Mouse (Mus musculus) kidney, postnatal 0 days (tissue): ENCODE measurements around the gene Gjb2. TPM values are rescaled to one million over a fixed set of nuclear protein-coding genes. Genes with fewer than 3 reads are reported as not detected.

Experiments used
- ATAC-seq: fragments of 200-750 bp; cut with Nextera tagmentation; replicated peaks from 2 replicates; pipeline ENCODE4 v1.8.0; 2017; ENCODE audit warnings: low read depth, moderate number of reproducible peaks, moderate TSS enrichment, moderate library complexity; ENCODE audit not compliant: low FRiP score
- DNase-seq: peaks from one replicate; pipeline ENCODE4 v3.0.0-alpha.2; 2016; ENCODE audit warnings: low spot score
- H3K27ac ChIP-seq: fragments of 300-500 bp; sonication (generic); 2 replicates; pipeline ENCODE4 v1.5.1; 2014; ENCODE audit warnings: mild to moderate bottlenecking
- H3K27me3 ChIP-seq: fragments of 300-500 bp; sonication (generic); 2 replicates; pipeline ENCODE4 v1.6.1; 2014; ENCODE audit warnings: low read length, mixed read lengths; ENCODE audit not compliant: insufficient read depth
- H3K36me3 ChIP-seq: fragments of 300-500 bp; sonication (generic); 2 replicates; pipeline ENCODE4 v1.6.1; 2014; ENCODE audit warnings: low read length, mixed read lengths; ENCODE audit not compliant: insufficient read depth
- H3K4me1 ChIP-seq: fragments of 300-500 bp; sonication (generic); replicated peaks from 2 replicates; pipeline ENCODE4 v1.6.1; 2014; ENCODE audit warnings: antibody characterized with exemption, low read length, mixed read lengths; ENCODE audit not compliant: insufficient read depth
- H3K4me2 ChIP-seq: fragments of 300-500 bp; sonication (generic); 2 replicates; pipeline ENCODE4 v1.6.1; 2014; ENCODE audit warnings: mild to moderate bottlenecking, low read length, moderate library complexity, mixed read lengths
- H3K4me3 ChIP-seq: fragments of 300-500 bp; sonication (generic); replicated peaks from 2 replicates; pipeline ENCODE4 v1.5.1; 2014; ENCODE audit warnings: low read depth, low read length
- H3K9ac ChIP-seq: fragments of 300-500 bp; sonication (generic); 2 replicates; pipeline ENCODE4 v1.6.1; 2014; ENCODE audit warnings: low read depth, low read length
- H3K9me3 ChIP-seq: fragments of 300-500 bp; sonication (generic); replicated peaks from 2 replicates; pipeline ENCODE4 v1.6.1; 2016; ENCODE audit warnings: low read length, inconsistent platforms, mixed read lengths
- CTCF ChIP-seq: IDR thresholded peaks from 2 replicates; pipeline ENCODE4 v1.5.1; 2016; ENCODE audit warnings: antibody characterized with exemption, low read depth, mild to moderate bottlenecking, moderate library complexity
- WGBS: fragments of 180-500 bp; shearing (Covaris S2); extraction: QIAGEN DNeasy Blood & Tissue Kit; methylation state at CpG from one replicate; pipeline ENCODE4 v1.1.7; 2014; 5-methylcytosine and 5-hydroxymethylcytosine counted together
- polyA plus RNA-seq: library from polyadenylated mRNA; unstranded; fragments of >200 nt; fragmentation: Nextera tagmentation; extraction: Ambion mirVana; gene quantifications from 2 replicates; pipeline ENCODE4 v1.2.1, GENCODE M21; 2015

Gene Gjb2
- polyA plus RNA-seq = 10.5 and 11.6 TPM in 2 replicates

DNA sequence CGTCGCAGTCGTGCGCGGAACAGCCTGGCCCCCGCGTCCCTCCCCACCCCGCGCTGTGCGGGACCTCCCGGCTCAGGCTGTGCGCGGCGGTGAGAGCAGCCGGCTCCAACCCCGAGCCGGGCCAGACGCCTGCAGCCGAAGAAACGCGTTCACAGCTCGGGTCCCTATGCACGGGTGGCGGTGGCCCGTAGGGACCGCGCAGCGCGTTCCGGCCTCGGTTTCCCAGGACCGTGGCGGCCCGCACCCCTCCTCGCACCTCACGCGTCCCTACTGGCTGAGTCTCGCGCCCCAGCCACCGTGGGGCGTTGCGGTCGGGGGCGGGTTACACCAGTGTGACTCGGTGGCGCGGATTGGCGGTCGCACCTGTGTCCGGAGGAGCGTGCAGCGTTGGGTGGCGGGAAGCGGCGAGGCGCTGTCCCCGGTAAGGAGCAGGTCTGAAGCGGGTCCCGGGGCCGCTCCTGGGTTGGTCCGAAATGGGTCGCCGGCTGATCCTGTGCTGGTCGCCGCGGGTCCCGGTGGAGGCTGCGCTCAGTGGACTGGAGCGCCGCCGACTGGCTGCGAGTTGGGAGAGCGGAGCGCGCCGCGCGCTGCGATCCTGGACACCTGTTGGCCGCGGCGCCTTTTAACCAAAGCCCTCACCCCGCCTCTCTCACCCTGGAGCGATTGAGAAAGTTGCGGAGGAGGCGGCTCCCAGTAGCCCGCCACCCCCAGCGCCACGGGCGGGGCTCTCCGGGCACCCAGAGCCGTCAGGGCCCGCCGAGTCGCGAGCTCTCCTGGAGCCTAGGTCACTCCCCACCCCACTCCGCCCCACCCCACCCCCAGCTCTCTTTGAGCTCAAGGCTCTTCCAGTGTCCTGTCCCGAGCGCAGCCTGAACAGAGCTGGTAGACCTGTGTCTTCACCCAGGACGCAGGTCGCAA lies at the start of gene Gjb2:
Gene Gjb2 (minus strand): TSS at position 597 of the 918 bp plus-strand sequence.
- Histone ChIP-seq H3K4me1 (no peaks in the 10 kb centered on the region), H3K27me3 (peaks cover 22% of the 10 kb centered on the region)
- WGBS = under 1% methylated on average over 101 of the region's 101 CpGs

DNA sequence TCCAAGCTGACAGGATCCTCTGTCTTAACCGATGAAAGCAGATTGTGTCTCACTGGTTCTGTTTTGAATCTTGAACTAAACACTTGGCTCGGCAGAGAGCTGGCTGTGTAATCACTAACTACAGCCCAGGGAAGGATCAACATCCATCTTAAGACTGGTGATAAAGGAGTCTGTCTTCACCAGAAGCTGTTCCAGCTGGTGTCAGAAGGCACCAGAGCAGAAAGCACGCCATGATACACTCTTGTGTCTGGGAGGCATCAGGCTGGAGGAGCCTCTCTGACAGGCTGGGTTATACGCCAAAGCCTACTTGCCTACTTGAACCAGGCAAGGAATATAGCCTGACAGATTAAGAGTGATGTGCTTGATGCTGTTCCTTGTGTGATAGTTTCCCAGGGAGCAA lies 41.2 kb upstream of the Gjb2 start:
- H3K4me3 ChIP-seq = no peak overlapping the region
- ATAC-seq (no peak), DNase-seq (peak; percentile 29)
- H3K27ac ChIP-seq = no peak overlapping the region
- no peak for TF ChIP-seq CTCF
- no peak overlapping the region for H3K9ac ChIP-seq
- no peaks in the 10 kb centered on the region for H3K36me3 ChIP-seq
- no peaks in the 10 kb centered on the region for H3K4me1 ChIP-seq
- H3K9me3 ChIP-seq = no peaks in the 10 kb centered on the region
- WGBS = 33% methylated on average over 4 of the region's 4 CpGs
- H3K4me2 ChIP-seq = no peak overlapping the region
- H3K27me3 ChIP-seq = no peaks in the 10 kb centered on the region

More for the DNA sequence above, at the start of gene Gjb2:
- H3K9me3 ChIP-seq = no peaks in the 10 kb centered on the region
- peak within 1 kb of the TSS; percentile 65 for H3K4me3 ChIP-seq
- DNase-seq (peak; percentile 41), ATAC-seq (peak; percentile 82)
- H3K36me3 ChIP-seq = no peaks in the 10 kb centered on the region
- TF ChIP-seq CTCF = peak; percentile 39; the same call in 1 of the 2 replicates
- H3K9ac ChIP-seq = peak within 1 kb of the TSS; percentile 67
- peak within 1 kb of the TSS; percentile 60; the same call in 1 of the 2 replicates for H3K27ac ChIP-seq
- peak within 1 kb of the TSS; percentile 100 for H3K4me2 ChIP-seq

DNA sequence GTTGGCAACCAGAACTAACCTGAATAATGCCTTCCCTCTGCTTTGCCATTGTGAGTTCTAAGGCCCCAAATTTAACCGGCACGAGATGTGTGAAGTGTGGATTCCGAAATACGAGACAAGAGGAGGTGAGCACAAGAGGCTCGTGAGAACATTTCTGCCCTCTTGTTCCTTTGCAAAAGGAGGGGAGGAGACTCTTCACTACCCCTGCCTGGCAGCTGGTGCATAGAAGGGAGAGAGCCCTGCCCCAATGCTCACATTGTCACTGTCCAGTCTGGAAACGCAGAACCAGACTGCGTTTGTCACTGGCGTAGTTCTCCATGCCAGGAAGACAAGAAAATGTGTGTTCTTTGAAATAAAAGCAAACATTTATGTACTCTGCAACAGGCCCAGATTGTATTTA lies 30.8 kb upstream of the Gjb2 start:
- DNase-seq (peak; percentile 27), ATAC-seq (no peak)
- Histone ChIP-seq H3K9ac (no peak overlapping the region), H3K27ac (no peak overlapping the region), H3K27me3 (peaks cover 13% of the 10 kb centered on the region; the same call in 1 of the 2 replicates), H3K4me1 (no peaks in the 10 kb centered on the region), H3K9me3 (no peaks in the 10 kb centered on the region), H3K4me2 (no peak overlapping the region), H3K4me3 (no peak overlapping the region), H3K36me3 (no peaks in the 10 kb centered on the region)
- no peak for TF ChIP-seq CTCF
- WGBS = 38% methylated on average over 8 of the region's 8 CpGs

GRCm38 (mm10) chr14:57133161-57133661 lies 28.7 kb upstream of the Gjb2 start, which contains the start of gene Gjb6:
Gjb6 (minus strand) TSS chr14:57133611.
- ATAC-seq = peak; percentile 13; the same call in 1 of the 2 replicates

GRCm38 (mm10) chr14:57127383-57127782 lies 22.9 kb upstream of the Gjb2 start:
- TF ChIP-seq CTCF = no peak
- Histone ChIP-seq H3K4me1 (no peaks in the 10 kb centered on the region), H3K4me3 (no peak overlapping the region), H3K9me3 (no peaks in the 10 kb centered on the region), H3K27me3 (no peaks in the 10 kb centered on the region), H3K9ac (no peak overlapping the region), H3K4me2 (no peak overlapping the region), H3K36me3 (no peaks in the 10 kb centered on the region), H3K27ac (no peak overlapping the region)
- ATAC-seq = no peak
- WGBS = 30% methylated on average over 4 of the region's 4 CpGs
- no peak for DNase-seq

More at GRCm38 (mm10) chr14:57133161-57133661, 28.7 kb upstream of the Gjb2 start, which contains the start of gene Gjb6:
- H3K36me3 ChIP-seq = no peaks in the 10 kb centered on the region
- H3K4me3 ChIP-seq = peak within 1 kb of the TSS; percentile 33
- H3K4me1 ChIP-seq = no peaks in the 10 kb centered on the region
- peaks cover 13% of the 10 kb centered on the region; the same call in 1 of the 2 replicates for H3K27me3 ChIP-seq
- TF ChIP-seq CTCF = no peak
- H3K27ac ChIP-seq = no peak within 1 kb of the TSS
- peak within 1 kb of the TSS; percentile 77 for H3K4me2 ChIP-seq
- no peaks in the 10 kb centered on the region for H3K9me3 ChIP-seq
- peak within 1 kb of the TSS; percentile 28; the same call in 1 of the 2 replicates for H3K9ac ChIP-seq
- no peak for DNase-seq
- 4% methylated on average over 33 of the region's 33 CpGs for WGBS

DNA sequence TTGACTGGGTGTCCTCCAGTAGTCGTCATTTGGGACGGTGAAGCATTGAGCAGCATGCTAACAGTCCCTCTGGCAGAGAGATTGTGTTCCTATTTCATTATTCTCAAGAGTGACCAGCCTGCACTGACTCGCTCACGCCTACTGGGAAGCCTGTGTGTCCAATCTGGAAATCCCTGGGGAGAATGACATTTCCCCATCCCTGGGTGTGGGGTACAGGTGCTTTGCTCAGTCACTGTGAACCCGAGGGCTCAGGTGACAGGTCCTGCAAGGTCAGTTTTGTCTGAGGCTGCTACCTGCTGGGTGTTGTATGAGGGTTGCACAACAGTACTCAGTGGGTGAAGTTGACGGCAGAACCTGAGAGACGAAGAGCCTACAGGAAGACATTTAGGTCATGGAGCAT lies 17.8 kb upstream of the Gjb2 start:
- ATAC-seq (no peak), DNase-seq (no peak)
- Histone ChIP-seq H3K4me2 (no peak overlapping the region), H3K27me3 (no peaks in the 10 kb centered on the region), H3K4me1 (no peaks in the 10 kb centered on the region), H3K27ac (no peak overlapping the region), H3K36me3 (no peaks in the 10 kb centered on the region), H3K9me3 (no peaks in the 10 kb centered on the region), H3K9ac (no peak overlapping the region), H3K4me3 (no peak overlapping the region)
- 82% methylated on average over 7 of the region's 7 CpGs for WGBS
- no peak for TF ChIP-seq CTCF
